Mouse (Mus musculus) embryonic facial prominence, embryonic 11.5 days (tissue): ENCODE data around the gene Gm40193. TPM values are rescaled to one million over a fixed set of nuclear protein-coding genes. Genes with fewer than 3 reads are reported as not detected.

ENCODE experiments used
- ATAC-seq: fragments of 200-750 bp; cut with Nextera tagmentation; replicated peaks from 2 replicates; pipeline ENCODE4 v1.8.0; 2017; ENCODE audit warnings: low read depth; ENCODE audit not compliant: insufficient number of reproducible peaks, low FRiP score, low TSS enrichment
- DNase-seq: peaks from one replicate; pipeline ENCODE4 v3.0.0-alpha.2; 2015; ENCODE audit warnings: low spot score
- H3K27ac ChIP-seq: fragments of 300-500 bp; sonication (generic); replicated peaks from 2 replicates; pipeline ENCODE4 v1.5.1; 2014; ENCODE audit warnings: mild to moderate bottlenecking, low read depth, low read length, control low read depth
- H3K27me3 ChIP-seq: fragments of 300-500 bp; sonication (generic); 2 replicates; pipeline ENCODE4 v1.6.1; 2014; ENCODE audit warnings: mild to moderate bottlenecking, low read length, moderate library complexity, mixed read lengths; ENCODE audit not compliant: control insufficient read depth, insufficient read depth
- H3K36me3 ChIP-seq: fragments of 300-500 bp; sonication (generic); replicated peaks from 2 replicates; pipeline ENCODE4 v1.6.1; 2014; ENCODE audit warnings: low read depth, mild to moderate bottlenecking, low read length, moderate library complexity, mixed read lengths; ENCODE audit not compliant: control insufficient read depth, insufficient read depth
- H3K4me1 ChIP-seq: fragments of 300-500 bp; sonication (generic); 2 replicates; pipeline ENCODE4 v1.6.1; 2014; ENCODE audit warnings: low read length, mixed read lengths; ENCODE audit not compliant: control insufficient read depth, insufficient read depth
- H3K4me2 ChIP-seq: fragments of 300-500 bp; sonication (generic); 2 replicates; pipeline ENCODE4 v1.6.1; 2014; ENCODE audit warnings: low read depth, mild to moderate bottlenecking, control low read depth, low read length, moderate library complexity
- H3K4me3 ChIP-seq: fragments of 300-500 bp; sonication (generic); 2 replicates; pipeline ENCODE4 v1.5.1; 2014; ENCODE audit warnings: low read depth, low read length, control low read depth
- H3K9ac ChIP-seq: fragments of 300-500 bp; sonication (generic); replicated peaks from 2 replicates; pipeline ENCODE4 v1.6.1; 2014; ENCODE audit warnings: mild to moderate bottlenecking, control low read depth, low read length
- H3K9me3 ChIP-seq: fragments of 300-500 bp; sonication (generic); replicated peaks from 2 replicates; pipeline ENCODE4 v1.6.1; 2016; ENCODE audit warnings: mild to moderate bottlenecking, low read length, inconsistent platforms, mixed read lengths; ENCODE audit not compliant: control insufficient read depth
- WGBS: fragments of 180-500 bp; shearing (Covaris S2); extraction: QIAGEN DNeasy Blood & Tissue Kit; methylation state at CpG from one replicate; pipeline ENCODE4 v1.1.7; 2014; 5-methylcytosine and 5-hydroxymethylcytosine counted together
- polyA plus RNA-seq: library from polyadenylated mRNA; unstranded; fragments of >200 nt; fragmentation: Nextera tagmentation; extraction: Ambion mirVana; gene quantifications from 2 replicates; pipeline ENCODE4 v1.2.1, GENCODE M21; 2014

Gm40193 gene
- polyA plus RNA-seq, result not detected in 2 replicates

- Histone ChIP-seq H3K4me2 (no peak within 1 kb of the TSS), H3K4me1 (no peaks in the 10 kb centered on the region), H3K27ac (no peak within 1 kb of the TSS; the same call in 1 of the 2 replicates), H3K9ac (no peak within 1 kb of the TSS), H3K27me3 (no peaks in the 10 kb centered on the region), H3K9me3 (no peaks in the 10 kb centered on the region), H3K4me3 (no peak within 1 kb of the TSS), H3K36me3 (no peaks in the 10 kb centered on the region)
- WGBS, result 79% methylated on average over 6 of the region's 6 CpGs
- DNase-seq, result no peak
- ATAC-seq, result no peak
These were observed at the start of gene Gm40193 for GRCm38 (mm10) chr11:70532839-70533238. Gene Gm40193, minus strand, starts transcription at chr11:70532939.

GRCm38 (mm10) chr11:70582196-70582595 is 49.5 kb upstream of the Gm40193 start:
- H3K27ac ChIP-seq, result no peak overlapping the region
- H3K27me3 ChIP-seq, result no peaks in the 10 kb centered on the region
- no peaks in the 10 kb centered on the region for H3K36me3 ChIP-seq
- no peak overlapping the region for H3K4me2 ChIP-seq
- no peak overlapping the region for H3K4me3 ChIP-seq
- WGBS, result 53% methylated on average over 3 of the region's 3 CpGs
- H3K4me1 ChIP-seq, result peaks cover 8% of the 10 kb centered on the region
- no peaks in the 10 kb centered on the region for H3K9me3 ChIP-seq
- ATAC-seq, result no peak
- no peak overlapping the region for H3K9ac ChIP-seq
- no peak for DNase-seq

- no peak overlapping the region for H3K27ac ChIP-seq
- H3K4me3 ChIP-seq, result no peak overlapping the region
- DNase-seq (no peak), ATAC-seq (no peak)
- H3K36me3 ChIP-seq, result no peaks in the 10 kb centered on the region
- no peak overlapping the region for H3K4me2 ChIP-seq
- peaks cover 8% of the 10 kb centered on the region for H3K4me1 ChIP-seq
- 87% methylated on average over 3 of the region's 3 CpGs for WGBS
- no peaks in the 10 kb centered on the region for H3K9me3 ChIP-seq
- no peaks in the 10 kb centered on the region for H3K27me3 ChIP-seq
- no peak overlapping the region for H3K9ac ChIP-seq
These were observed 48.2 kb upstream of the Gm40193 start for GRCm38 (mm10) chr11:70580921-70581320.

- Histone ChIP-seq H3K4me2 (no peak overlapping the region), H3K4me3 (no peak overlapping the region), H3K9ac (no peak overlapping the region), H3K9me3 (no peaks in the 10 kb centered on the region), H3K4me1 (peaks cover 8% of the 10 kb centered on the region), H3K27me3 (no peaks in the 10 kb centered on the region), H3K36me3 (no peaks in the 10 kb centered on the region), H3K27ac (no peak overlapping the region)
- DNase-seq (no peak), ATAC-seq (no peak)
- 45% methylated on average over 5 of the region's 5 CpGs for WGBS
These were observed 47.6 kb upstream of the Gm40193 start for GRCm38 (mm10) chr11:70580358-70580720.

- no peaks in the 10 kb centered on the region for H3K36me3 ChIP-seq
- DNase-seq (no peak), ATAC-seq (no peak)
- H3K4me2 ChIP-seq, result no peak overlapping the region
- no peak overlapping the region for H3K27ac ChIP-seq
- H3K4me1 ChIP-seq, result peaks cover 8% of the 10 kb centered on the region
- H3K9me3 ChIP-seq, result no peaks in the 10 kb centered on the region
- H3K4me3 ChIP-seq, result no peak overlapping the region
- 77% methylated on average over 9 of the region's 9 CpGs for WGBS
- no peak overlapping the region for H3K9ac ChIP-seq
- H3K27me3 ChIP-seq, result no peaks in the 10 kb centered on the region
These were observed 47.1 kb upstream of the Gm40193 start for GRCm38 (mm10) chr11:70579710-70580357.

- no peak overlapping the region for H3K9ac ChIP-seq
- H3K36me3 ChIP-seq, result no peaks in the 10 kb centered on the region
- peaks cover 8% of the 10 kb centered on the region for H3K4me1 ChIP-seq
- WGBS, result 90% methylated on average over 6 of the region's 6 CpGs
- no peaks in the 10 kb centered on the region for H3K27me3 ChIP-seq
- H3K9me3 ChIP-seq, result no peaks in the 10 kb centered on the region
- H3K4me2 ChIP-seq, result no peak overlapping the region
- no peak for ATAC-seq
- H3K27ac ChIP-seq, result no peak overlapping the region
- no peak overlapping the region for H3K4me3 ChIP-seq
- DNase-seq, result no peak
These were observed 46.2 kb upstream of the Gm40193 start for GRCm38 (mm10) chr11:70578962-70579361.

- Histone ChIP-seq H3K27ac (no peak overlapping the region), H3K36me3 (no peaks in the 10 kb centered on the region), H3K4me3 (no peak overlapping the region), H3K9me3 (no peaks in the 10 kb centered on the region), H3K27me3 (no peaks in the 10 kb centered on the region), H3K4me1 (peaks cover 3% of the 10 kb centered on the region; the same call in 1 of the 2 replicates), H3K4me2 (no peak overlapping the region), H3K9ac (no peak overlapping the region)
- DNase-seq, result no peak
- WGBS, result 84% methylated on average over 3 of the region's 3 CpGs
- no peak for ATAC-seq
These were observed 44.5 kb upstream of the Gm40193 start for GRCm38 (mm10) chr11:70577201-70577600.

- H3K27ac ChIP-seq, result no peak overlapping the region
- no peak overlapping the region for H3K4me3 ChIP-seq
- no peaks in the 10 kb centered on the region for H3K4me1 ChIP-seq
- H3K27me3 ChIP-seq, result no peaks in the 10 kb centered on the region
- H3K9ac ChIP-seq, result no peak overlapping the region
- no peaks in the 10 kb centered on the region for H3K36me3 ChIP-seq
- ATAC-seq, result no peak
- no peak for DNase-seq
- no peak overlapping the region for H3K4me2 ChIP-seq
- no peaks in the 10 kb centered on the region for H3K9me3 ChIP-seq
- WGBS, result 79% methylated on average over 6 of the region's 6 CpGs
These were observed 41.1 kb upstream of the Gm40193 start for GRCm38 (mm10) chr11:70573872-70574271.
